In the genomic region with DNA sequence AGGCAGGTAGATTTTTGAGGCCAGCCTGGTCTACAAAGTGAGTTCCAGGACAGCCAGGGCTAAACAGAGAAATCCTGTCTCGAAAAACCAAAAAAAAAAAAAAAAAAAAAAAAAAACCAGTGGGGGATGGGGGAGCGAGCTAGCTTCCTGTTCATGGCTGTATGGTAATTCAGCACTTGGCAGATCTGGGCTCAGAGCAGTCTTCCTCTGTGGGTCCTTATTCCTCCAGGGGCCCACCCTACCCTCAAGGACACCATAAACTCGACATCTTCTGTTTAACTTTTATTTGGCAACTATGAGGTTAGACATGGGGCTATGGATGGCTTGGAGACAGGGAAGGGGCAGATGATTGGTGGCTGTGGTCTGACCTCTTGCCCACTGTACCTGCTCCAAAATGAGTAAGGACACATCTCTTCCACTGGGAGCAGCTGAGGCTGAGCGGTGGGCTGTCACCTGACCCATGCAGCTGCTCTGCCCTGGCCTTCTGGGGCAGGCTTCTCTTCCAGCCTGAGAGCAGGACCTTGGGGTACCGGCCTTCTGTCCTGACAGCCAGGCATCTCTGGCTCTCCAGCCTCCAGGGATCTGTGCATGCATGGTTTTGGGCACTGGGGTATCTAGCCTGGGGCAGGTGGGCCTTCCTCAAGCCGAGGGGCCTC, we compare ENCODE assay signal across 10 mouse cellular contexts. TPM values are rescaled to one million over a fixed set of nuclear protein-coding genes. Genes with fewer than 3 reads are reported as not detected.
DNase-seq lines count a peak whose midpoint lies in the region; ATAC-seq and TF ChIP-seq lines count a peak whose summit lies in the region.
"Had no signal": no experiment of that assay in that cellular context is flagged by ENCODE, and none has a peak within 500 bp of the region (broad histone marks: within the 10 kb centered on the region; RNA-seq: fewer than 3 reads in every experiment).

No protein-coding gene starts in this region.

- no peak for TF ChIP-seq EP300 in CH12.LX (IDR thresholded peaks at IDR 0.05; ENCODE audit: low read length)

- TF ChIP-seq CTCF in CH12.LX (conservative IDR thresholded peaks at IDR 0.05 in 1 of 2, IDR thresholded peaks at IDR 0.05 in 1 of 2; ENCODE audit: low read depth in 2 of 2, low read length in 2 of 2) = no peak
- no peak for TF ChIP-seq CTCF in intestine, postnatal 0 days (IDR thresholded peaks at IDR 0.05; ENCODE audit: low read depth)

- H3K27ac ChIP-seq in heart, embryonic 15.5 days = no peak overlapping the region
- peak overlapping the region; percentile 81 for H3K27ac ChIP-seq in CH12.LX (ENCODE audit: insufficient read depth, low read depth)
- 0 out of 2 replicates have a peak overlapping the region, but pooled peaks have one; percentile 86 for H3K27ac ChIP-seq in intestine, postnatal 0 days (ENCODE audit: low read depth, low read length)

- TF ChIP-seq RAD21 in CH12.LX (IDR thresholded peaks at IDR 0.05; ENCODE audit: low read depth, low read length) = no peak

- in situ Hi-C loops in CH12.LX (cut with MboI; ENCODE audit: low pct_ligation_motif_present, low pct_unique_long_range_greater_than_20kb, low sequenced_read_pairs) = no loop called here

- H3K79me2 ChIP-seq in CH12.LX (replicated peaks; ENCODE audit: control insufficient read depth, extremely low read depth, insufficient read depth, poor library complexity, severe bottlenecking) = peaks cover 13% of the 10 kb centered on the region

- WGBS in heart, embryonic 15.5 days = 69% methylated on average over 6 of the region's 6 CpGs
- WGBS in intestine, postnatal 0 days = 66% methylated on average over 6 of the region's 6 CpGs

- H3K36me3 ChIP-seq in heart, embryonic 15.5 days = peaks cover 12% of the 10 kb centered on the region; the same call in 1 of the 2 replicates
- peaks cover 20 to 34% of the 10 kb centered on the region in 2 experiments for H3K36me3 ChIP-seq in CH12.LX (replicated peaks in 1 of 2; ENCODE audit: control insufficient read depth in 1 of 2, insufficient read depth in 1 of 2, low read length in 1 of 2)
- peaks cover 24% of the 10 kb centered on the region for H3K36me3 ChIP-seq in intestine, postnatal 0 days (ENCODE audit: control insufficient read depth, insufficient read depth)

- peaks cover 32% of the 10 kb centered on the region for H3K27me3 ChIP-seq in heart, embryonic 15.5 days
- peaks cover 17% of the 10 kb centered on the region for H3K27me3 ChIP-seq in CH12.LX (replicated peaks)
- H3K27me3 ChIP-seq in intestine, postnatal 0 days (replicated peaks; ENCODE audit: control insufficient read depth, insufficient read depth, low read length) = 0 out of 2 replicates have a peak, but pooled peaks cover under 1% of the 10 kb centered on the region

- DNase-seq in heart, postnatal 4 days = no peak
- peak; percentile 50 for DNase-seq in 416B (ENCODE audit: low read depth)
- peak; percentile 50 for DNase-seq in CH12.LX (ENCODE audit: extremely low read depth)
- DNase-seq in left cerebral cortex, adult 8-10 months (ENCODE audit: low spot score in 2 of 2) = no peak
- no peak for DNase-seq in testis, postnatal 14 days (ENCODE audit: low spot score)
- DNase-seq in retina, postnatal 1 day = no peak

- no peak overlapping the region for H3K9ac ChIP-seq in heart, embryonic 15.5 days
- peak overlapping the region; percentile 56 for H3K9ac ChIP-seq in CH12.LX (ENCODE audit: insufficient read depth, low read depth)
- no peak overlapping the region for H3K9ac ChIP-seq in intestine, postnatal 0 days (ENCODE audit: low read depth, low read length)

- no peak for ATAC-seq in heart, embryonic 15.5 days (replicated peaks; ENCODE audit: insufficient number of reproducible peaks, insufficient read depth, low FRiP score, low read depth)
- no peak for ATAC-seq in intestine, postnatal 0 days

- peaks cover 43% of the 10 kb centered on the region for H3K4me1 ChIP-seq in heart, embryonic 15.5 days (replicated peaks)
- peaks cover 43 to 48% of the 10 kb centered on the region in 2 experiments for H3K4me1 ChIP-seq in CH12.LX (ENCODE audit: control insufficient read depth in 1 of 2, insufficient read depth in 2 of 2)
- H3K4me1 ChIP-seq in intestine, postnatal 0 days (replicated peaks; ENCODE audit: control insufficient read depth, insufficient read depth, low read length) = peaks cover 14% of the 10 kb centered on the region

- H3K9me3 ChIP-seq in heart, embryonic 15.5 days (replicated peaks) = no peaks in the 10 kb centered on the region
- no peaks in the 10 kb centered on the region for H3K9me3 ChIP-seq in CH12.LX (replicated peaks; ENCODE audit: low read length)
- no peaks in the 10 kb centered on the region for H3K9me3 ChIP-seq in intestine, postnatal 0 days (ENCODE audit: control insufficient read depth)
- H3K9me3 ChIP-seq: midbrain, embryonic 13.5 days had no signal

- H3K4me2 ChIP-seq in heart, embryonic 15.5 days = 0 out of 2 replicates have a peak overlapping the region, but pooled peaks have one; percentile 87
- peak overlapping the region; percentile 11 for H3K4me2 ChIP-seq in CH12.LX (ENCODE audit: insufficient read depth, low read depth, poor library complexity, severe bottlenecking)
- H3K4me2 ChIP-seq in intestine, postnatal 0 days (replicated peaks; ENCODE audit: low read depth) = 0 out of 2 replicates have a peak overlapping the region, but pooled peaks have one; percentile 87

- no peak for TF ChIP-seq POLR2A in CH12.LX (IDR thresholded peaks at IDR 0.05; ENCODE audit: low read depth, low read length)

- no peak overlapping the region for H3K4me3 ChIP-seq in heart, embryonic 15.5 days
- H3K4me3 ChIP-seq in CH12.LX (replicated peaks in 1 of 3; ENCODE audit: low read depth in 2 of 3, low read length in 2 of 3, poor library complexity in 1 of 3) = peak overlapping the region; percentile 76 to 96 (median 95)
- H3K4me3 ChIP-seq in intestine, postnatal 0 days (ENCODE audit: low read depth, low read length) = no peak overlapping the region

- dilution Hi-C loops in CH12.LX (cut with MboI; ENCODE audit: extremely low pct_ligation_motif_present, extremely low pct_unique_long_range_greater_than_20kb, low sequenced_read_pairs) = no loop called here

TF ChIP-seq in CH12.LX, 34 proteins besides CTCF, POLR2A, EP300 and RAD21:
- TF ChIP-seq JUND (conservative IDR thresholded peaks at IDR 0.05; ENCODE audit: low read depth, low read length) (no peak), ELF1 (IDR thresholded peaks at IDR 0.05; ENCODE audit: low read depth, low read length) (0 out of 2 replicates have a peak, but pooled peaks have one; percentile 6), ZNF384 (IDR thresholded peaks at IDR 0.05; ENCODE audit: low read depth, low read length) (peak; percentile 97)

RNA-seq across cellular contexts. Expression of a gene that starts 0.8 kb away (rescaled TPM):
- 32.4 and 36.8 TPM in 2 replicates for polyA plus RNA-seq in heart, embryonic 15.5 days (2015; fragmentation: Nextera tagmentation; extraction: Ambion mirVana)
- 10 to 100 TPM; 16.9 TPM for total RNA-seq in heart, postnatal 4 days (2021)
- 46.8 and 59.7 TPM in 2 replicates for total RNA-seq in CH12.LX (2012; rRNA removed)
- total RNA-seq in CH12.LX (2014; rRNA removed) = 35.6 and 37.5 TPM in 2 replicates
- 34.6 and 38.9 TPM in 2 replicates for polyA plus RNA-seq in CH12.LX (2012; ENCODE audit: insufficient read length, low read depth)
- polyA plus RNA-seq in intestine, postnatal 0 days (2015; fragmentation: Nextera tagmentation; extraction: Ambion mirVana) = 85.2 and 87.6 TPM in 2 replicates
- 10 to 100 TPM; 25.7 to 29.0 (median 27.3) TPM for total RNA-seq in left cerebral cortex, adult 8-10 months (2022)

RNA-seq across cellular contexts. Expression of a gene that starts 8.2 kb away (rescaled TPM):
- polyA plus RNA-seq in heart, embryonic 15.5 days (2015; fragmentation: Nextera tagmentation; extraction: Ambion mirVana) = 1.3 and 1.5 TPM in 2 replicates
- 1 to 10 TPM; 1.3 to 2.0 TPM for total RNA-seq in heart, postnatal 4 days (2021)
- total RNA-seq in CH12.LX (2012; rRNA removed) (1.1 and 1.3 TPM in 2 replicates), CH12.LX (2014; rRNA removed) (not detected in 2 replicates)
- 0.46 TPM in 1 of 2 replicates, not detected in the other for polyA plus RNA-seq in CH12.LX (2012; ENCODE audit: insufficient read length, low read depth)
- polyA plus RNA-seq in intestine, postnatal 0 days (2015; fragmentation: Nextera tagmentation; extraction: Ambion mirVana) = 13.1 and 18.8 TPM in 2 replicates
- total RNA-seq in left cerebral cortex, adult 8-10 months (2022) = 10 to 100 TPM in 1 of 4 experiments, 1 to 10 TPM in 3; 6.7 to 10.2 (median 8.3) TPM
- total RNA-seq: neutrophil, adult 5-6 weeks had no signal

RNA-seq across cellular contexts. Expression of a gene that starts 8.6 kb away (rescaled TPM):
- 1.6 and 3.4 TPM in 2 replicates for polyA plus RNA-seq in heart, embryonic 15.5 days (2015; fragmentation: Nextera tagmentation; extraction: Ambion mirVana)
- total RNA-seq in heart, postnatal 4 days (2021) = 1 to 10 TPM; 1.6 to 1.8 TPM
- 1.7 and 5.0 TPM in 2 replicates for total RNA-seq in CH12.LX (2012; rRNA removed)
- total RNA-seq in CH12.LX (2014; rRNA removed) = 0.20 and 0.48 TPM in 2 replicates
- 5.2 and 7.5 TPM in 2 replicates for polyA plus RNA-seq in CH12.LX (2012; ENCODE audit: insufficient read length, low read depth)
- 261 and 282 TPM in 2 replicates for polyA plus RNA-seq in intestine, postnatal 0 days (2015; fragmentation: Nextera tagmentation; extraction: Ambion mirVana)
- 10 to 100 TPM; 12.0 to 14.8 (median 13.6) TPM for total RNA-seq in left cerebral cortex, adult 8-10 months (2022)
- total RNA-seq: neutrophil, adult 5-6 weeks had no signal

RNA-seq across cellular contexts. Expression of a gene that starts 25.4 kb away (rescaled TPM):
- 0.96 and 2.1 TPM in 2 replicates for polyA plus RNA-seq in heart, embryonic 15.5 days (2015; fragmentation: Nextera tagmentation; extraction: Ambion mirVana)
- total RNA-seq in heart, postnatal 4 days (2021) = 1 to 10 TPM; 6.0 to 6.2 TPM
- total RNA-seq in CH12.LX (2012; rRNA removed) = 0.13 TPM in 2 replicates
- total RNA-seq in CH12.LX (2014; rRNA removed) = not detected in 2 replicates
- 0.04 and 0.07 TPM in 2 replicates for polyA plus RNA-seq in CH12.LX (2012; ENCODE audit: insufficient read length, low read depth)
- 1.1 and 1.6 TPM in 2 replicates for polyA plus RNA-seq in intestine, postnatal 0 days (2015; fragmentation: Nextera tagmentation; extraction: Ambion mirVana)
- 100 to 1,000 TPM; 107 to 125 (median 116) TPM for total RNA-seq in left cerebral cortex, adult 8-10 months (2022)

RNA-seq across cellular contexts. Expression of a gene that starts 27.1 kb away (rescaled TPM):
- polyA plus RNA-seq in heart, embryonic 15.5 days (2015; fragmentation: Nextera tagmentation; extraction: Ambion mirVana) = 10.9 and 12.7 TPM in 2 replicates
- total RNA-seq in heart, postnatal 4 days (2021) = 10 to 100 TPM; 32.8 to 34.2 TPM
- total RNA-seq in CH12.LX (2012; rRNA removed) (0.38 and 0.55 TPM in 2 replicates), CH12.LX (2014; rRNA removed) (0.16 and 0.27 TPM in 2 replicates)
- 0.07 and 0.16 TPM in 2 replicates for polyA plus RNA-seq in CH12.LX (2012; ENCODE audit: insufficient read length, low read depth)
- polyA plus RNA-seq in intestine, postnatal 0 days (2015; fragmentation: Nextera tagmentation; extraction: Ambion mirVana) = 46.7 and 50.4 TPM in 2 replicates
- total RNA-seq in left cerebral cortex, adult 8-10 months (2022) = 10 to 100 TPM; 10.7 to 12.1 (median 11.5) TPM
- total RNA-seq: neutrophil, adult 5-6 weeks had no signal

Comparison
In these comparisons a context has a peak if more than half of its experiments do, and no peak if none do; other contexts are left out.
1. H3K4me2 ChIP-seq: peak in every context shown above with its lines; median percentile 87 in heart, embryonic 15.5 days; 87 in intestine, postnatal 0 days; 11 in CH12.LX.
2. H3K4me3 ChIP-seq: peak in CH12.LX (3 of 3); none in heart, embryonic 15.5 days (single experiment) and intestine, postnatal 0 days (single experiment).
3. DNase-seq: peak in 416B (single experiment) and CH12.LX (single experiment); none in heart, postnatal 4 days (single experiment), left cerebral cortex, adult 8-10 months (0 of 2), testis, postnatal 14 days (single experiment) and retina, postnatal 1 day (single experiment).